ENCODE assay signal across 22 mouse cellular contexts in genomic region chr13:117027336-117027735, GRCm38 (mm10).
"Had no signal": no experiment of that assay in that cellular context is flagged by ENCODE, and none has a peak within 500 bp of the region (broad histone marks: within the 10 kb centered on the region; RNA-seq: fewer than 3 reads in every experiment).

No protein-coding gene starts in this region.

- H3K36me3 ChIP-seq: liver, embryonic 13.5 days; liver, embryonic 15.5 days; lung, embryonic 15.5 days; midbrain, embryonic 12.5 days; neural tube, embryonic 13.5 days; neural tube, embryonic 15.5 days had no signal

- DNase-seq: liver, embryonic 13.5 days; liver, postnatal 0 days; lung, adult 2 months; lung, postnatal 14 days; lung, postnatal 4 days; midbrain, embryonic 14.5 days; retina, postnatal 1 day; right cerebral cortex, adult 18-20 months; right cerebral cortex, postnatal 25 days; right cerebral cortex, postnatal 4 days; thymus, adult 18-20 months; thymus, postnatal 14 days; thymus, postnatal 36 days had no signal

- H3K27me3 ChIP-seq: lung, embryonic 15.5 days; neural tube, embryonic 13.5 days; neural tube, embryonic 15.5 days had no signal

- H3K9me3 ChIP-seq: liver, embryonic 13.5 days; liver, embryonic 15.5 days; lung, embryonic 15.5 days; megakaryocyte, embryonic 14.5 days; midbrain, embryonic 12.5 days; neural tube, embryonic 13.5 days; neural tube, embryonic 15.5 days had no signal

- H3K4me3 ChIP-seq: liver, embryonic 13.5 days; liver, embryonic 15.5 days; lung, embryonic 15.5 days; megakaryocyte, embryonic 14.5 days; midbrain, embryonic 12.5 days; myocyte; neural tube, embryonic 13.5 days; neural tube, embryonic 15.5 days had no signal

- H3K9ac ChIP-seq: liver, embryonic 13.5 days; liver, embryonic 15.5 days; liver, postnatal 0 days; lung, embryonic 15.5 days; midbrain, embryonic 12.5 days; neural tube, embryonic 13.5 days; neural tube, embryonic 15.5 days had no signal

- H3K27ac ChIP-seq: liver, embryonic 13.5 days; liver, embryonic 15.5 days; lung, embryonic 15.5 days; midbrain, embryonic 12.5 days; neural tube, embryonic 13.5 days; neural tube, embryonic 15.5 days had no signal

- ATAC-seq: liver, postnatal 0 days; lung, postnatal 0 days; midbrain, embryonic 16.5 days had no signal

- H3K4me2 ChIP-seq: liver, embryonic 13.5 days; liver, embryonic 15.5 days; lung, embryonic 15.5 days; midbrain, embryonic 12.5 days; neural tube, embryonic 13.5 days had no signal
